Mouse (Mus musculus) intestine, embryonic 15.5 days (tissue): ENCODE data around the gene Rp2. TPM values are rescaled to one million over a fixed set of nuclear protein-coding genes. Genes with fewer than 3 reads are reported as not detected.

Source experiments
- polyA plus RNA-seq: library from polyadenylated mRNA; unstranded; fragments of >200 nt; fragmentation: Nextera tagmentation; extraction: Ambion mirVana; gene quantifications from 2 replicates; pipeline ENCODE4 v1.2.1, GENCODE M21; 2015

The Rp2 gene
- polyA plus RNA-seq, 1 experiment from 2014 or later, result 18.1 TPM

Other genes with a start within 250 kb of the Rp2 start
- 0.63 and 0.85 TPM in 2 replicates for gene Slc9a7, start 72.7 kb upstream of the Rp2 start, polyA plus RNA-seq
- 8.3 and 11.3 TPM in 2 replicates for gene Jade3, start 61.2 kb downstream of the Rp2 start, polyA plus RNA-seq
- 47.6 and 49.7 TPM in 2 replicates for gene Rgn, start 185.3 kb downstream of the Rp2 start, polyA plus RNA-seq